Mouse (Mus musculus): ENCODE results near the gene Usp12.
A peak's percentile ranks its signal among the peaks of the same experiment; 100 is the strongest.

DNA sequence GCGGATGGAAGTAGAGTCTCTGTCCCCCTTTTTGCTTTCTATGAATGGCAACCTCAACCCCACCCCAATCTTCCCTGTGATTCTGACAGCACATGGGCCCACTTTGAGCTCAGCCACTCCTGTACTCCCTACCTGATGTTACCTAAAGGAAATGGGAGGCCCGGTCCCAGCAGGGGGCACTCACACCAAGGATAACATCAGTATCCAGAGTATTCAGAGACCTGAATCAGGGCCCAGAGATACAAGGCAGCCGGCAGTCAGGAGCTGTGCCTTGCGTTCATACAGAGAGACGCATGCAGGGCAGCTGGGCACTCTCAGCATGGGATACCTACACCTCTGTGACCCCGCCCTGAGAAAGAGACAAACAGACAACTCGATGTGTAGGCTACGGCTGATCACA lies 103.1 kb downstream of the Usp12 start:
- TF ChIP-seq CTCF (conservative IDR thresholded peaks at IDR 0.05; ENCODE audit: insufficient read depth, insufficient read length, low read depth, low read length) (peak; percentile 36; the same call in 1 of the 2 replicates), POLR2A (IDR thresholded peaks at IDR 0.05; ENCODE audit: low read depth, low read length) (no peak)

All from kidney, adult 2 months (tissue).